Mouse (Mus musculus) kidney, adult 2 months (tissue): Measurements from ENCODE around the gene Tcta.

ENCODE experiments used
- CTCF ChIP-seq: fragments of 200-500 bp; conservative IDR thresholded peaks from 2 replicates; pipeline ENCODE4 v1.5.1; 2011; ENCODE audit warnings: low read depth, mild to moderate bottlenecking, control low read depth, low read length, moderate library complexity, mixed read lengths; ENCODE audit not compliant: insufficient read depth, insufficient read length
- POLR2A ChIP-seq: fragments of 200-500 bp; IDR thresholded peaks from one replicate; pipeline ENCODE4 v1.6.1; 2011; ENCODE audit warnings: low read depth, low read length, control low read depth

DNA sequence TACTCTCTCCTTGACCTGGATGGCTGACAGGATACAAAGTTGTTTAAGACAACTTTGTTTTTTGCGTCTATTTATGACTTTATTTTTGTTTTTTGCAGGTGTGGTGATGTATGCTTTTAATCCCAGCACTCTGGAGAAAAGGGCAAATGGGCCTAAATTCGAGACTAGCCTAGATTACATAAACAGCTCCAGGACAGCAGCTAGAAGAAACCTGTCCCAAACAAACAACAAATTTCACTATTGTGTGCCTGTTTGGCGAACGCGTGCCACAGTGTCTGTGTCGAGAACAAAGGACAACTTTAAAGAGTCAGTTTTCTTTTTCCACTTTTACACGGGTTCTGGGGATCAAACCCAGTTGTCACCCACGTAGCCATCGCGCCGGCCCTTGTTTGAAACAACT lies 41.1 kb upstream of the Tcta start:
- TF ChIP-seq CTCF (no peak), POLR2A (no peak)
